Mouse (Mus musculus) kidney, postnatal 10 days (tissue): ENCODE results near the gene Tspan4.

Experiments used
- DNase-seq: peaks from one replicate; pipeline ENCODE4 v3.0.0; 2021; ENCODE audit warnings: mixed read lengths

Tspan4 gene

DNA sequence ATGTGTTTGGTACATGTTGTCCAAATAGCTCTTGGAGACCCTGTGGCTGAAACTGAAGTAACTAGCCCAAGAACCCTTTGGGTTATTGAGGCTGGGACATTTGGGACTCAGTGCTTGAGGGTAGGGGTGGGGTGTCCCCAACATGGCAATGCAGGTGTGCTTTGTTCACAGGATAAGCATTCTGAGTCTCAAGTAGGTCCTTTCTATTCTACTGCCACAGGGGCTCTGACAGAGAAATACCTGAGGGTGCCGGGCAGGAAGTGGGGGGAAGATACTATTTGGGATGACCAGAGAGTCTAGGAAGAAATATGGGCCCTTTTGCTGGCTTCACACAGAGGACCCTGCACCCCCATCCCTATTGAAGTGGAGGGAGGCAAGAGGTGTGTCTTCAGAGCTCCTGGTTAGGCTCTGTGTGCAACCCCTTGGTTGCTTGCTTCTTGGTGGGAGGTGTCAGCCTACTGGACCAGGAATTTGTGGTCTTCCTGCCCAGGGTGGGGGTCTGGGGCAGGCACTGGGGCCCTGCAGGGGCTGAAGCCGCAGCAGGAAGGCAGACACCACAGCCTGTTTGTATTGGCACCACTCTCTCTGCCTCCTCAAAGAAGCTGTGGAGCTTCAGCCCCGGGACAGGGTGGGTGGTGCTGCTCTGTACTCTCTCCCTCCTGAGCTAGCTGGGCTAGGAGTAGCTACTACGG lies 2.7 kb downstream of the Tspan4 start:
- peak; percentile 61 for DNase-seq

DNA sequence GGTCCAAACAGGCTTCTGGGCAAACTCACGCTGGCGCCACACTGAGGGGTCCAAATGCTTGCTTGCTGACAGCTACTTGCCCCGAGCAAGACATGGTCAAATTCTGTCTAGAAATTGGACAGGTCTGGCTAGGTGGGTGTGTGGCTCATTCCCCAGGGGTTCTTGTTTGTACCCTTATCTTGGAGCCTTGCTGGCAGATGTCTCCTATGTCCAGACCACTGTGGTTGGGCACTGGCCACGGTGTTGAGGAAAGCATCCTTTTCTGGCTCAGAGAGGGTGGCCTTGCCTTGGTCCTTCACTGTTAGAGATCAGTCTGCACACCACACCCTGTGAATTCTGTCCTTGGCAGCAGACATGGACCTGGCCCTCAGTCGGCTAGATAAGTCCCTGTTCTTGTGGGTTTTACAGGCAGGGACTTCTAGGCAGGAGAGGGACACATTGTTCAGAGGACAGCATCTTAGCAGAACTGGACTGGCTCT lies 3.3 kb downstream of the Tspan4 start:
- DNase-seq, result no peak

DNA sequence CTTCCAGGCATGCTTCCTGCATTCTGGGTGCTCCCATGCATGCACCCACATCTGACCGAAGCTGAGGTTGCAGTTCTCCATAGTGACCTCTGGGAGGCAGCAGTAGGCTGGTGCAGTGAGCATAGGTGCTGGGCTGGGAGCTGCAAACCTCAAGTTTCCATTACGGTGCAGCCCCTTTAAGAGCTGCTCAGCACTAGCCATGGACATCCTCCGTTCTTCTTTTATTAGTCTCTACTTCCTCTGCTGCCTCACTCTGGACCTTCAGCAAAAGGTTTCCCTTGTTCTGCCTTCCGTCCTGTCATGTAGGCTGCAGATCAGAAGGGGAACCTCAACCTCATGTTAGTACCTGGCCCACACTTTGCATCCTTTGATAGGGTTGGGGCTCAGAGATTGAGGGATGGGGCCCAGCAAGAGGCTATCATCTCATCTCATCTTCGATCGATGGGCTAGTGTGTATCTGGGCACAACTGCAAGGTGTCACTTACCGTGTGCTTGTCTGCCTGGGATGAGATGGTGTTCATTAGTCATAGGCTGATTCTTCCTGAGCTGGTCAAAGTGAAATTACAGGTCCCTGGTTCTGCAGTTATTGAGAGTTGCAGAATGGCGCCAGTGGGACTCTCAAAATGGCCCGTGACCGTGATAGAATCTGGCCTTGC lies 5.9 kb downstream of the Tspan4 start:
- peak; percentile 79 for DNase-seq

DNA sequence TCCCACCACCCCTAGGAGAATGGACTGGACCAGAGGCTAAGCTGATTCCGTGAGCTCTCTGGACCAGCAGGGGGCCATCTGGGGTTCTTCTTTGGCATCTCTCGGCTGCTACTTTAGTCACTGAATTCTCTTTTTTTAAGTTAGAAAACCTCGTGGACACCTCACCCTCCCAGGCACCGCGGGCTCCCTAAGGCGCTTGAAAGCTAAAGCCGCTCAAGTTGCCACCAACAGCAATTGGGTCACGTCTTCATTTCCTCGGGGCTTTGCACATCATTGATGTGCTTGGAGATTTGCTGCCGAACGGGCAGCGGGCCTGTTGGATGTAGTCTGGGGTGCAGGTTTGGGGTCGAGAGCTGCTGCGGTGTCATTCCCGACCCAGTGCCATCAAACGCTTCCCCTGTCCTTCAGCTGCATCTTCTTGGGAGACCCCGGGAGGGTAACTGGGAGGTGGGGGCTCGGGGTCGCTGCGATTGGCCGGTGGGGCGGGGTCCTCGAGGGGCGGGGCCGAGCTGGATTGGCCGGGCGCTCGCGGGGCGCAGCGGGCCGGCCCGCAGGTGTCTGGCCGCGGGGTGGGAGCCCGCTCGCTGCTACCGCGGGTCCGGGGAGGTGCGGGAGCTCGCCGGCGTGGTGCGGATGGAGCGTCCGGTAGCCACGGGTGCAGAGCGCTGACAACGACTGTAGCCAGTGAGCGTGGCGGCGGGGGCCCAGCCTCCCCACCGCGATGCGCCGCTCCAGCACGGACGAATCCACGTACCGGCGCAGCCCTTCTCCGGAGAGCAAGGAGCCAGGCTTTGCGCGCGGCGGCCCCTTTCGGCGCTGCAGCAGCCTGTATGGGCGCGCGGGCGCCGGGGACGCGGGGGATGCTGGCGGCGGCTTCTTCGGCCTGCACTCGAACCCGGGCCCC lies 6.7 kb downstream of the Tspan4 start:
- peak; percentile 77 for DNase-seq

DNA sequence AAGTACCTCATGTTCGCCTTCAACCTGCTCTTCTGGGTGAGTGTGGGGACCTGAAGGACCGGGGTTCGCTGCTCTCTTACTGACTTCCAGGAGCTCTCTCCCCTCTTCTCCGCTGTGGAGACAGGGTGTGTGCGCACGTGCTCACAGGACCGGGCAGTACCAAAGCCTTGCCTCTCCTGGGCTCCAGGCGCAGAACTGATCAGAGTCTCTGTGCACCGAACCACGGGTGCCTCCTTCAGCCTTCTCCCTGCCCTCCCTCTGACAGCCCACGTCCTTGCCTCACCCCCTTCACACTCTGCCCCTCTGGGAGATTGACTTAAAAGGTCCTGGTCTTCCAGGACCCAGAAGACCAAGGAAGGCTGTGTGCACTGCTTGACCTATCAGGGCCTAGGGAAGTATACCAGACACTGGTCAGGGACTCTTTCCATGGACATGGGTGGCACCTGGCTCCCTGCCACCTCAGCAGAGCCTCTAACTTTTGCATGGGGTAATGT lies 7.5 kb downstream of the Tspan4 start:
- no peak for DNase-seq

DNA sequence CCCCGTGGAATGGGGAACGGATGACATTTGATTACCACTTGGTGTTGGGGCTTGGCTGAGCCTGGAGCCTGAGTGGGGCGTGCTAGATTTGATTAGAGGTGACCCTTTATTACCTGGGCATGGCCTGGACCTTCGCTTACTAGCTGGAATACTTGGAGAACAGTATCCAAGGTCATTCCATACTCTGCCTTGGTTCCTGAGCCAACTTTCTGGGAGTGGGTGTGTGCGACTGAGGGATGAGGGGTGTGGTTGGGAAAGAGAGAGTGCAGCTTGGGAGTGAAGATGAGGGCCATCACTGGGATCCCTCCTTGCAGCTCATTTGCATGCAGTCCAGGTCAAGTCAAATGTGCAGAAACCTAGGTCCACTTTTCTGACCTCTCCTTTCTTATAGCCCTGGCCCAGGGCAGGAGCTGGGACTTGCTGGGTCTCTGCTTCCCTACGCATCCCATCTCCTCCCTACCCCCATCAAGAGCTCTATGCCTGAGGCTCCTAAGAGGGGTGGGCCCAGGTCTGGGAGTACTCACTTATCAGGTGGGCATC lies 8.1 kb downstream of the Tspan4 start:
- no peak for DNase-seq

DNA sequence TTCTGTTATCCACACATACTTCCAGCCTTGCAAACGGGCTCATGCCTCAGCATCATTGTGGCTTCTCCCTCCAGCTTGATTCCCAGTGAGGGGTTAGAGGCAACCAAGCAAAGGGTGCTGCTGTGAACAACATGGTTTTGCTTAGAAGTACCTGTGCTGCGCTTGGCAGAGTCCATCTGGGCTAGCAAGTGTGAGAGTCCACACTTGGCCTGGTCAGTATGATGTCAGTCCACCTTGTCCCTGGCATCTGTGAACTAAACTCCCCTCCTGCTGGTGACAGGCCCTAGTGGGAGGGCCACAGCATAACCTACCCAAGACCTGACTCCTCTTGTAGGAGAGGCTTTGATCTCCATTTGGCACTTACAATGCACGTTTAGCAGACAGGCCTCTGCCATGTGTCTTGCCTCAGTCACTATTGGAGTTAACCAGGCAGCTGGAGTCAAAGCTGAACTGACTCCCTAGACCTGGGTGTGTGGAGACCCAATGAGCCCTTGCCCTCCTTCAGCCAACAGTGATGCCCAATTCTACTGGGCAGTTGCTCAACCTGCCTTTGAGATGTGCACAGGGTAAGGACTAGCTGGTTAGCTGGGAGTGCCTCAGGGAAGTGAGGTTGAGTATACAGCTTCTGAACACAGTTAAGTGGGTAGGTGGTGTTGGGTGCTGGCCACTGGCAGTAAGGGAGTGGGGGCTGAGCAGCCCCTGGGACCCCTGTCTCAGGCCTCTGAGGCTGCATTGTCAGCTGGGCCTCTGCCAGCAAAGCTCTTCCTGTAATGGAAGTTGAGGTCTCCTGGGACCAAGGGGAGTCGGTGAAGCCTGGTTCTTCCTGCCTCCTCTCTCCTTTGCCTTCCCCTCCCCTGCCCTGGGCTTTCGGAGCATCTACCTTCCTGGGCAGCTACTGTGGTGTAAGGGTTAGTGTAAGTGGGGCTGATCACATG lies 9.4 kb downstream of the Tspan4 start:
- peak; percentile 48 for DNase-seq

DNA sequence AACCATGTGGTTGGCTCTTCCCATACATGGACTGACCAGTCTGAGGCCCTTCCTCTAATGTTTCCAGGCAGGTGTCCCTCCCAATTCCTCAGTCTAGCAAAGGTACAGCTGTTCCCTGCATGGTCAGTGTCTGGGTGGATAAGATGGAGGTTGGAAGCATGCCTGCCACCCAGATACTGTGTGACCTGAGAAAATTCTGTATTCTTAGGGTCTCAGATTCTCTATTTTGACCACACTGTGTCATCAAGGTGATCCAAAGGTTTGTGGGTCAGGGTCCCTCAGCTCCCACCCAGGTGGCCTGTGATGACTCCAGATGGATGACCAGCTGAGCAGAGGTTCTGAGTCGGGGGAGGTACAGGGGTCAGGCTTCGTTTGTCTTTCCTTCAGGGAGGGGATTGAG lies 10.1 kb downstream of the Tspan4 start:
- DNase-seq, result no peak

DNA sequence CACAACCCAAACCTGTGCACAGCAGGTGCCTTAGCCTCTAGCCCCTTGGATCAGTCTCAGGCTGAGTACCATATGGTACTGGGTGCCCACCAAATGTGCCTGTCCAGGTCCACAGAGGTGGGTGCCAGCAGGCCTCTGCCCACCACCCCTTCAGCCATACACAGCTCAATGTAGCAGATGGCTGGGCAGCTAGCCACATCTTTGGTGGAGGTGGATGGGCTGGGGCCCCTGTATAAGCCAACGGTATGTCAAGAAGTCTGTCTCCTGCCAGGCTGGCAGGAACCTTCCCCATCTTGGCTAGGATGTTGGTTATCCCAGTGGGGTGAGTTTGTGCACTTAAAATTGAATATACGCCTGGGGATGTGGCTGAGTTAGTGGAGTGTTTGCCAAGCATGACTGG lies 10.6 kb downstream of the Tspan4 start:
- DNase-seq, result no peak

DNA sequence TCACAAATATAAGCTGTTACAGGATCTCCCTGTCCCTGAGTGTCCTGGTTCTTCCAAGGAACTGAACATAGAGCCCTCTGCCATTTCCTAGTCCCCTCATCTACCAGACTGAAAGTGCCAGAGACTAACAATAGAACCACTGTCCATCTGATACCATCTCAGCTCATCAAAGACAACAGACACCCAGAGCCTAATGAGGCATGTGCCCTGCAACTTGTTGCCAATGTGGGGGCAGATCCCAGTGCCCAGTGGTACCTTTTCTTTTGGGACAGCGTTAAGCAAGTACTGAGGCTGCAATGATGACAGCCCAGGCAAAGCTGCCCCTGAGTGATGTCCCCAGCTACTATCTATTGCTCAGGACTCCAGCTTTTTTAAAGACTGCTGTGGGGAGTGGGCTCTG lies 11.2 kb downstream of the Tspan4 start:
- no peak for DNase-seq

DNA sequence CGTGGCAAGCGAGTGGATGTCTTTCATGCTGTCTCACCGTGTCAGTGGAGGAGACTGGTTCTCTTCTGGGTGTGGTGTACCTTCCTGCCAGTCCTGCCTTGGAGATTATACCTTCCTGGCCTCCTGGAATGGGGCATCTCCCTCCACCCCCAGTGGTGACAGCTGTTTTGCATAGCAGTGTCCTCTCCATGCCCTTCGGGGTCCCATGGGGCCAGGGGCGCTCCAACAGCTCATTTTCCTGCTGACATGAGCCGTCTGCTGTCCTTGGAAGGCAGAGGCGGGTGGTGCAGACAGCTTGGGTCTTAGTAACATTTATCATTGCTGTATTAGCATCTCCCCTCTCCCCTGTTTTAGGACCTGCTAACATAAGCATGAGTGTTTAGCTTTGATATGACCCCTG lies 12.1 kb downstream of the Tspan4 start:
- no peak for DNase-seq

DNA sequence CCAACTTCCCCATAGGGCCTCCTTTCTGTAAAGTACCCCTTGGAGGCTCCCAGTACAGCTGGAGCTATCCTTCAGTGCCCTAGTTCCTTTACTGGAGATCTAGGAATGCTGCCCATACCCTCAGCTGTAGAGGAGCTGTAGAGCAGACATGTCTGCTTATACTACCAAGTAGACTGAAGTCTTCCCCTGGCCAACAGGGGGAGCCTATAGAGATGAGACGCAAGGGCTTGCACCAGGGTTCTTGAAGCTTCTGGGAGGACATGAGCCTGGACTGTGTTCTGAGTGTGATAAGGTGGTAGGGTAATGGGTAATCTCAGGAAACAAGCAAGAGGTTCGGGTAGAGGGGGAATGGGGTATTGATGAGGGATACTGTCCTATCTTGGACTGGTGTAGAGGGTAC lies 16.1 kb downstream of the Tspan4 start:
- peak; percentile 41 for DNase-seq

DNA sequence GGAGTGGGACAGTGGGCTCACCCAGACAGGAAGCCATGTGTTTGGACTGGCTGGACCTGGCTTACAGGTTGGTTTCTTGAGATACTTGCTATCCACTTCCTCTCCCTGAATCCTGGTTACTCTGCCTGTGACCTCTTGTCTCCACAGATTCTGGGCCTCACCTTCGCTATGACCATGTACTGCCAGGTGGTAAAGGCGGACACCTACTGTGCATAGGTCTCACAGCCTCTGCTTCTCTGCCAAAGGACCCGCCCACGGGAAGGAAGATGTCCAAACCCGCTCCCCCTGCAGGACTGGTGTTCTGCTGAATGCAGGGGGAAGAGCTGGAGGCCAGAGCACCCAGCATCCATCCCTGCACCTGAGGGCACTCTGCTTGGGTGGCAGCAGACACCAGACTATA lies 17.7 kb downstream of the Tspan4 start:
- DNase-seq, result no peak

DNA sequence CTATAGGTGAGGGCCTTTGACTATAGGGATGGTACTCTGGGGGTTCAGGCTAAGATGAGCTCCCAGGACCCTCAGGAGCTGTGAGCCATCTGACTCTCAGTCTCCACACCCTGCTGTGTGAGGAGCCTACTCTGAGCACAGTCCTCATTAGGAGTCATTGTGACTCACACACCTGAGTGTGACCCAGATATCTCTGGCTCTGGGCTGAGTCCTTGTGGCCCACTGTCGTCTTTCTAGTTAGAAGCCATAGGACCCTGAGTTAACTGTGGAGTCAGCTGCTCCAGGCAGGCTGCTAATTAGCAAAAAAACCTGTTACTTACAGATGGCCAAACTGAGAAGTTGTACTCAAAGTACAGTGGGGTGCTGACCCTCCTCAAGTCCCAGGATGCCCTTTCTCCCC lies 18.7 kb downstream of the Tspan4 start:
- DNase-seq, result no peak

DNA sequence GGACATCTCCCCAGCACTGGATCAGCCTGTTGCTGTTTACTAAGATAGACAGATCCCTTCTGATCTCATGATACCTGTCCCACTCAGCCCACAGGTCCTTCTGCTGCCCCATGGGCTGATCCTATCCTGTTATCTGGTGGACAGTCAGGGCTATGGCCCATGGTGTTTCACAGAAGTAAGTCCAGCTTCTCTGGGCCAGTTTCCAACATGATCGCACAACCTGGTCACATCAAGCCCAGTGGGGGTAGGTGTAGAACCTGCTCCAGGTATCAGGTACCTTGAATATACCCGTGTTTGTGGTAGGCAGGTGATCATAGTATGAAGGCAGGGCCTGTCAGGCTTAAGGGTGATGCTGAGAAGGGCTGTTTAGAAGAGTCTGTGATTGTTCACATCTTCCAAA lies 20.3 kb downstream of the Tspan4 start:
- no peak for DNase-seq

DNA sequence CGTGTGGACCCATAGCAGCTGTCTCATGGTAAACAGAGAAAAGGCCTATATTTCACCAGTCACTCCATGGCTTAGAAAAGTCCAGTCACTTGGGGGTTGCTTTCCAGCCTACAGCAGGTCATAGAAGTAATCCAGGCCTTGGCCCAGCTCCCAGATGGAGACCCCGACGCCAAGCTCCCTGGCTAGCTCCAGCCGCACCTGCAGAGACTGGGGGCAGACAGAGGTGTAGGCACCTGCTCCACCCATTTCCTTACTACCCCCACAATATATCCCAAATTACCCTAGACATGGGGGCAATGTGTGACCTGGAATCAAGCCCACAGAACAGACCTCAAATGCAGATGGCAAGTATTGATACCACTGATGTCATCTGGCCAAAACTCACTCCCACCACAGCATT lies 20.9 kb downstream of the Tspan4 start:
- DNase-seq, result no peak

DNA sequence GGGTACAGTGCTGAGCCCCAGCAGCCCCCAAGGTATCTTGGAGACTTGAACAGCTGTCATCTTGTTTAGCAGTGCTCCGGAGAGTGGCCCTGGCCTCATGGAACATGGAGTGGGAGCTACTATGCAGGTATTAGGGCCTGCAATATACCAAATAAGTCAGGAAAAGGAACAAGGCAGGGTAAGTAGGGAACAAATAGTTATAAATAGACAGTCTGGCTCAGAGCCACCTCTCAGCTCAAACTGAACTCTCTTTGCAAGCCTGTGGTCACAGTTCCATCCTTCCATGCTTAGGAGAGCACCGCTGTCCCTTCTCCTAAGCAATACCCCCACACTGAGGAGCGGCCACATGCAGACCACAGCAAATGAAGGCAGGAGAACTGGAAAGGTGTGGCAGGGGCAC lies 22.6 kb downstream of the Tspan4 start:
- DNase-seq, result no peak

DNA sequence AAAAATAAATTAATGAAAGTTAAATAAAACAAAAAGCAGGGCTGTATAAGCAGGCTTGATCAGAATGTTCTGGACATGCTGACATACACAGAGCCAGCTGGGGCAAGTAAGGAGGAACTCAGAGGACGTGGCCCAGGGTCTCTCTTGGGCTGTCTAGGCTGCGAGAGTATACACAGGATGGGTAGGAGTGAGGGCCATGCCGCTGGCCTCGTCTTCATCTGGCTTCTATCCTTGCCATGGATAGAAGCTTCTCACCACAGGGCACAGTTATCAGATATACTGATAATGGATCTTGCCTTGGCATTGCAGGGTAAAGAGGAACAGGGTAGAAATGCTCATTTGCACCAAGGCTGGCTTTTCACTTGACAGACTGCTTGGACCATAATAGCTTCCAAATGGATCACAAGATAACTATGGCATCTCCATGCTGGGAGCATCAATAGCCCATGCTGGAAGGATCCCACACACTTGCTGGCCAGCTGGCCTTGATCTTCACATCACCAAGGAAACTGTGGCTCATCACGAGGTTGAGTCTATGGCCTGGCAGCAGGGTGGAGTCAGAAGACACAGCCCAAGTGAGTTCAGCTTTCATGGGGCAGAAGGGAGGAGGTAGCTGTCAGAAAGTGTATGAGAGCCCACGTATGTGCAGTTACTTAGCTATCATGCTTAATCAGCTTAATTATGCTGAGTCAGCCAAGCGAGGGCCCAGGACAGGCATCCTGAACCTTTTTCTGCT lies 26.9 kb downstream of the Tspan4 start:
- no peak for DNase-seq

DNA sequence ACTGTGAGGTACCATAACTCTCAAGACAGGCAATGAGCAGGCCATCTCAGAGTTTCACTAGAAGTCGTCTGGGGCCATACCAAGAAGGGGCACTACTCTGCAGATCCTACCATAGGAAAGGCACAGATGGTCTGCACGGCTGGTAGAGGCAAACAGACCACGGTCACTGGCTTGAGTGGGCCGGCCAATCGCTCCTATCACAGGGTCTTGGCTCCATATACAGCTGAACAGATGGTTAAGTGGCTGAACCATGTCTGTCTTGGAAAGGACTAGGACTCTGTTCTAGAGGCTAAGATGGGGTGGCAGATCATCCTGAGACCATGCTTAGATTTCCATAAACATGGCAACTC lies 27.5 kb downstream of the Tspan4 start:
- DNase-seq, result no peak

DNA sequence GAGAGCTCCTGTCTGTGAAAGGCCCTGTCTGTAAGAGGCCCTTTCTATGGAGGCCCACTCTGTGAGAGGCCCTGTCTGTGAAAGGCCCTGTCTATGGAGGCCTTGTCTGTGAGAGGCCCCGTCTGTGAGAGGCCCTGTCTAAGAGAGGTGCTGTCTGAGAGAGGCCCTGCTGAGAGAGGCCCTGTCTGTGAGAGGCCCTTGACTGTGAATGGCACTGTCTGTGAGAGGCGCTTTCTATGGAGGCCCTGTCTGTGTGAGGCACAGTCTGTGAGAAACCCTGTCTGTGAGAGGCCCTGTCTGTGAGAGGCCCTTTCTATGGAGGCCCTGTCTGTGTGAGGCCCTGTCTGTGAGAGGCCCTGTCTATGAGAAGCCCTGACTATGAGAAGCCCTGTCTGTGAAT lies 31.2 kb downstream of the Tspan4 start:
- no peak for DNase-seq

DNA sequence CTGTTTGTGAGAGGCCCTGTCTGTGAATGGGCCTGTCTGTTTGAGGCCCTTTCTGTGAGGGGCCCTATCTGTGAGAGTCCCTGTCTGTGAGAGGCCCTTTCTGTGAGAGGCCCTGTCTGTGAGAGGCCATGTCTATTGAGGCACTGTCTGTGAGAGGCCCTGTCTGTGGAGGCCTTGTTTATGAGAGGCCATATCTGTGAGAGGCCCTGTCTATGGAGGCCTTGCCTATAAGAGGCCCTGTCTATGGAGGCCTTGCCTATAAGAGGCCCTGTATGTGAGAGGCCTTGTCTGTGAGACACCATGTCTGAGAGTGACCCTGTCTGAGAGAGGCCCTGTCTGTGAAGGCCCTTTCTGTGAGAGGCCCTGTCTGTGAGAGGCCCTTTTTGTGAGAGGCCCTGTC lies 33.1 kb downstream of the Tspan4 start:
- DNase-seq, result no peak

DNA sequence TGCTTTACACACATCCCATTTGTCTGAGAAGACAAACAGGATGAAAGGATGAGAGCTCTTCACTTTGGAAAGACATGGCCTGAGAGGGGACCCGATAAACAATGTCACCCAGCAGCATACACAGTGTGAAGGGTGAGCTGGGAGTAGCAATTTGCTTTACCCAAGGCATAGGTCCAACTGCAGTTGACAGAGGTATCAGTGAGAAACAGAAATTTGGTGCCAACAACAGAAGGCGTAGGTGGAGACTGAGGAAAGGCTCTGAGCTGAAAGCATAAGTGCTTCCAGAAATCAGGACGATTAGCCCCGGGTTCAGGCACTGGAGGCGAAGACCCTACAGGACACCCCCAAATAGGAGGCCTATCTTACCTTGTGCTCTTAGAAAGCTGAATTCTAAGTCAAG lies 35.2 kb downstream of the Tspan4 start:
- DNase-seq, result no peak
